Mouse (Mus musculus): Measurements from ENCODE around the gene 1700022I11Rik.

The 1700022I11Rik gene

DNA sequence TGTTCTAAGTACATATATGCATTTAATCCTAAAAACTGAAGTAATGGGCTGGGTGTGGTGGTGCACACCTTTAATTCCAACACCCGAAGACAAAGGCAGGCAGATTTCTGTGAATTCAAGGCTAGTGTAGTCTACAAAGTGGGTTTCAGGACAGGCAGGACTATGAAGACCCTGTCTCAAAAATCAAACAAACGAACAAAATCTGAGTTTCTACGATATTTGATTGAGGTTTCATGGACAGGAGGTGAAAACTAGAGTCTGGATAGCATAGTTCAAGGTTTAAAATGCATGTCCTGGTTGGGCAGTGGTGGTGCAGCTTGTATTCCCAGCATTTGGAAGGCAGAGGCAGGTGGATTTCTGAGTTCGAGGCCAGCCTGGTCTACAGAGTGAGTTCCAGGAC is at the start of gene 1700022I11Rik:
Gene 1700022I11Rik, plus strand, starts transcription at position 301 of the 400 bp plus-strand sequence.
- DNase-seq (ENCODE audit: low spot score): no peak

DNA sequence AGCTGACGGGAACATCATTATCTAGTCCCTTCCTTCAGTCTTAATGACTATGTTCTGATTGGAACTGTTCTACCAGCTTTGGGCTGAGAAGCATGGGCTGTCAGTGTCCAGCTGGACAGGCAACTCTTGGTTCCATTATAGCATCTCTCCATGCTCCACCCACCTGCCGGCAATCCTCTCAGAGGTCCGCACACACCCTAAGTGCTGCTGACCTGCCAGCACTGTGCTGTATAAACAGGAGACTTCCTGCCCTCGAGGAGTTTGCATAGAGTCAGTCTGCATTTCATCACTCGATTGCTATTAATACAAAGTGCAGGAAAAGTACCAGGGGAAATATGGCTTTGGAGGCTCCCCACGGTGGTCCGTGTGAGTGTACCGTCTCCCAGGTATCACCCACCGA is 48.7 kb upstream of the 1700022I11Rik start:
- no peak for DNase-seq (ENCODE audit: low spot score)

DNA sequence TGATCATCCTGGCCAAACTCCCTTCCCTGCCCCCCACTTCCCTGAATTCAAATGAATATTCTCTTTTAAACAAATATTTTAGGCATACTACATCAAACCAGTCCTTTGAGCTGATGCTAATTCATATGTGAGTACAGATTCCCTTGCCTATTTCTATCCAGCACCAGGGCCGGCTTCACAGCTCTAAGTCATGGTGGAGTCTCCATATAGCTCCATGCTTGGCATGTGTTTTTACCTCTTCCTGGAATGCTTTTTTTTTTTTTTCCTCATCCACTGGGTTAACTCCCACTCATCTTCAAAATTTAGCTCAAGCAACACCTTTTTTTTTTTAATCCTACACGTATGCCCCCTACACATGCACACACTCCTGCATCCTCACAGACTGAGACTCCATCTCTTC is 47.9 kb upstream of the 1700022I11Rik start:
- DNase-seq (ENCODE audit: low spot score): no peak

DNA sequence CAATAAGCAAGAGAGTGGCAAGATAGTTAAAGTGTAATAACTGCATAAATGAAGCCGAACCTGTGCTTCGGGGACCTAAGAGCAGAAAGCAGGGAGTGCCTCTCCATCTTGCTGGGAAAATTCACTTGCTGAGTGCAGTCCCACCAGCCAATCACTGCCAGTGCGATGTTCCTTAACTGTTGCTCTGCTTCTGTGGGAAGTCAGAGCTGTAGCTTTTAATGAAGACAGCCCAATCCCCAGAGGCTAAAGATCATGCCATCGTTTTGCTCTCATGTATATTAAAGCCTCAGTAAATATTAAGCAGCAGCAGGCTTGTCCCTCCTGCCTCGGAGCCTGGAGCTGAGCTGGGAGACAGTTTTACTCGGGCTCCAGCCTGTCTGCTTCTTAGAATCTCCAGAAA is 47.3 kb upstream of the 1700022I11Rik start:
- DNase-seq (ENCODE audit: low spot score): no peak

- no peak for DNase-seq (ENCODE audit: low spot score)
These were observed 46.9 kb upstream of the 1700022I11Rik start for GRCm38 (mm10) chr4:42922461-42922860.

- DNase-seq (ENCODE audit: low spot score): no peak
These were observed 45.2 kb upstream of the 1700022I11Rik start for GRCm38 (mm10) chr4:42924095-42924710.

DNA sequence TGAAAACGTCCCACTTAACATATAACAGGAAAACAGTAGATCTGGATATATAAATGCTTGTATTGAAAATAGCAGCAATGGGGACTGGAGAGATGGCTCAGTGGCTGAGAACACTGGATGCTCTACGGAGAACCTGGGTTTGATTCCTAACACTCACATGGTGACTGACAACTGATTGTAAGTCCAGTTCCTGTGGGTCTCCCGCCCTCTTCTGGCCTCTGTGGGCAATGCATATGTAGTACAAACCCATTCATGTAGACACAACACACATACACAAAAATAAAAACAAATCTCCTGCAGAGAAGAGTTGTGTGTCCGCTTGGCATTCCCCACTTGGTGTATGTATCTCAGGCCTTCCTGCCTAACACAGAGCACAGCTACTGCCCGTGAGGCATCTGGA is 41.2 kb upstream of the 1700022I11Rik start:
- no peak for DNase-seq (ENCODE audit: low spot score)

DNA sequence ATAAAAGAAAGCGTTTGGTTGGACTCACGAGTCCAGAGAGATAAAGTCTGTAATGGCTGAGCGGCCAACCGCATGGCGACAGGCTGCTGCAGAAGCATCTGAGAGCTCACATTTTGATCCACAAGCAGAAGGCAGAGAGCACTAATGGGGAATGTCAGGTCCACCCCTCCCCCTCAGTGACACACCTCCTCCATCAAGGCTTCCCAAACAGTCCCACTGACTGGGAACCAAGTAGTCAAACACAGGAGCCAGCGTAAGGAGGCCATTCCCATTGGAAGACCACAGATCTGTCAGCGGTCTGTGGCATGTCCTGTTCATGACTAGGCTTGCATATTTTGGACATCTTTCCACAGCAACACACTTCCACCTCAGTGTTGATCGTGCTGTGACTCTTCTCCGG is 40.5 kb upstream of the 1700022I11Rik start:
- DNase-seq (ENCODE audit: low spot score): no peak

- no peak for DNase-seq (ENCODE audit: low spot score)
These were observed 37.0 kb upstream of the 1700022I11Rik start for GRCm38 (mm10) chr4:42932229-42932969.

DNA sequence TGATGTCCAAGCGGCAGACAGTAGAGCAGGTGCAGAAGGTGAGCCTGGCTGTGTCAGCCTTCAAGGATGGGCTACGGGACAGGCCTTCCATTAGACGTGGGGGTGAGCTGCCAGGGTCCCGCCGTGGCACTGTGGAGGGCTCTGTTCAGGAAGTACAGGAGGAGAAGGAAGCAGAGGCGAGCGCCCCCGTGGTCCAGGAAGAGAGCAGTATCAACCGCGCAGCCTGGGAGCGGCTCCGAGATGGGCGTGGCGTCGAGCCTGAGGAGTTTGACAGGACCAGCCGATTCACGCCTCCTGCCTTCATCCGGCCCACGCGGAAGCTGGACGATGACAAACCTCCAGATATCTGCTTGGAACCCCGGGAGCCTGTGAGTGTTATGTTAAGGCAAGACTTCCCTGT is 35.8 kb upstream of the 1700022I11Rik start:
- peak; percentile 48 for DNase-seq (ENCODE audit: low spot score)

DNA sequence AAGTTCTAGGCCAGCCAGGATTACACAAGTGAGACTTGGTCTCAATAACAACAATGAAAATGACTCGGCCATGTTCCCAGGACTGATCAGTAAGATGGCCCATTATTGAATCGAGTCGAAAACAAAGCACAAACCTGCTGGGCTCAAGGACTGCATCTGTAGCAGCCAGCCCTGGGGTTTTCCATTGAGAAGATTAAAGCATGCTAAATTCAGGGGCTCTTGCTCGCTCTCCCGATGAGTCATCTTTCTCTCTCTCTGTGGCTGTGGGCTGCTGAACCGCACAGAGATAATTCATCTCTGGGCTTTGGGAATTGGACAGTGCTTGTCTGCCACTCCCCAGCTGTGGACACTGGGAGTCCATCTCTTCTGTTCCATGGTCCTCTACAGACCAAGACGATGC is 28.0 kb upstream of the 1700022I11Rik start:
- no peak for DNase-seq (ENCODE audit: low spot score)

GRCm38 (mm10) chr4:42943341-42943740 is 26.1 kb upstream of the 1700022I11Rik start:
- no peak for DNase-seq (ENCODE audit: low spot score)

DNA sequence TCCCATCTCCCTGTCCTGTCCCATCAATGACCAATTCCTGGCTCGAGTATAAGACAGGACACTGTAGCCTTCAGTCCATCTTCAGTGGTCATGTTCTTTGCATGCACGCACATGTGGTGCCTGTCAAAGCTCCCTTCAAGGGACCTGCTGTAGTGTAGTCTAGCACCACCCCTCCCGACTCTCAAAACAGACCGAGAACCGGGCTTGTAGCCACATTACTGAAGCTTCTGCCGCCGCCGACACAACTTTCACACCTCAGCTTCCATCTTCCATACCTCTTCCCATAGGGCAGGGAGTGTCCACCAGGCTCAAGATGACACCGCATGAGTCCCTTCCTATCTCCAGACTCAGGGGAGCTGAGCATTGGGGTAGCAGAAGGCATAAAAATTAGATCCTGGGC is 25.2 kb upstream of the 1700022I11Rik start:
- no peak for DNase-seq (ENCODE audit: low spot score)

DNA sequence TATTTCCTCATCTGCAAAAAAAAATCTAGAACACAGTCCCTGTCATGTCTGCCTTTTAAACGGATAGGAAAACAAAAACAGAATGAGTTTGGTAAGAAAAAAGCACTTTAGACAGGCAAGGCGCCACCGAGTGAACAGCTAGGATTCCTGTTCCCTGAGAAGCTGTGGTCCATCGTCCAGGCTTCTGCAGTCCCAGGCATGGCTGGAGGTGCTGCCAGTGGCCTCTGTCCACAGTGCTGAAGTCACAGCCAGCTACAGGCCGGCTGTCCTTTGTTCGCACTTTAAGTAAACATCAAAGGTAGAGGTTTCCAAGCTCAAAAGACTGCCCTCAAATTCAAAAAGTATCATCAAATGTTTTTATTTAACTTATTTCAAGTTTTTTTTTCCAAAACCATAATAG is 24.4 kb upstream of the 1700022I11Rik start:
- no peak for DNase-seq (ENCODE audit: low spot score)

DNA sequence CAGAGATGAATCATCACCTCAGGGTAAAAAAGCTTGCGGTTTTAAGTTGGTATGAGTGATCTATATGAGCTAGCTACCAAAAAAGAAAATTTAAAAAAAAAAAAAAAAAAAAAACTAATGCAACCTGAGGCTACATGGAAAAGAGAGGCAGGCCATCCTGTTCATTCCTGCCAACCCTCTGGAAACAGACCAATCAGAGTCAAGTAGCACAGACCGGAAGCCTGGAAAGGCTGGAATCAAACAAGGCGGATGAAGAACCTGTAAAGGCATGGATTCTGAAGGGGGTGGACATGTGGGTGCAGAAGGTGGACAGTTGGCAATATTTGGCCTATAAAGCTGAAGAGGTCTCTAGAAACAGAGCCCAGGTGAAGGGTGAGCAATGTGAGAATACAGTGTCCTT is 24.0 kb upstream of the 1700022I11Rik start:
- no peak for DNase-seq (ENCODE audit: low spot score)

- no peak for DNase-seq (ENCODE audit: low spot score)
These were observed 23.5 kb upstream of the 1700022I11Rik start for GRCm38 (mm10) chr4:42945952-42946351.

DNA sequence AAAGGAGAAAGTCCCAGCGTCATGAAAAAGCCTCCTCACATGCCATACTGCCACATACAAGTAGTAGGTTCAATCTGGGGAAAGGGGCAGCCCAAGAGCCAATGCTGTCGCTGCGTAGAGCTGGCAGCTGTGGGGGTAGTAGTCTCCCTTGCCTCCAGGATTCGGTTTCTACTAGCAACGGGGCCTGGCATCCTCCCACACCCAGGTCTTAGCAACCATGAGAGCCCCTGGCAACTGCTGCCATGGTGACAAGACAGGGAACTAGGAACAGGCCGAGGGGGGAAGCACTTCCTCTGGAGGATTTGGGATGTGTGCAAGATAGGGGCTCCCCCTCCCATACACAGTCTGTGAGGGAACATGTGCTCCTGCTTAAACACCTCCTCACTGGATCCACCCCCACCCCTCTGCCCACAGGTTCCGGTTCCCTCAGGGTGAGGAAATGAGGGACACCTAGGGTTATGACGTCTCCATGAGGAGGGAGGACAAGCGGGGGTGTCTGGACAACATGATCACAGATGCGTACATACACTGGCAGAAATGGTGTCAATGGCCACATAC is 22.6 kb upstream of the 1700022I11Rik start:
- DNase-seq (ENCODE audit: low spot score): no peak

- DNase-seq (ENCODE audit: low spot score): no peak
These were observed 20.9 kb upstream of the 1700022I11Rik start for GRCm38 (mm10) chr4:42948527-42948926.

DNA sequence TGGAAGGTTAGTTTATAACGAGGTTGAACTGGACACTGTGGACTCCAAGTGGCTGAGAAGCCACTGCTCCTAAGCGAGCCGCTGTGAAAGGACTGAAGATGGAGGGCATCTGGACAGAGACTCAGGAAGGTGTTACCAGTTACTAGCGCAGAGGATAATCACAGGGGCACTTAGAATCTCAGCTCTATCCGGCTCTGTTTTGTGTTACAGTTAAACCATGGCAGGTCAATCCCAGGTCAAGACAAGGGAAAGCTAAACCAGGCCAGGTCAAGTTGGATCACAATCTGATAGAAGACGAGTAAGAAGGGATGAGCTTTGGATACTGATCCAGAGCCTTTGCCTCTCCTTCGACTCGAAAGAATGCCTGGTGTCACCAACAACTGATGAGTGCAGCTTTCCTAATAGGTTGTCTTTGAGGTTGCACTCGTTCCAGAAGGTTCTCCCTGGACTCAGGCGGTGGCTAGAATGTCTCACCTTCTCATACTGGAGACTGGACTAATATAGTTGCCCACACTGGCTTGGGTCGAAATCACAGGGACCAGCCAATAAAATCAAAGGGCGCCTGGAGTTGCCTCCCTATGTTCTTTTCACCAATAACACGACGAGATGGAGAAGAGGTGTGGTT is 20.2 kb upstream of the 1700022I11Rik start:
- DNase-seq (ENCODE audit: low spot score): no peak

GRCm38 (mm10) chr4:42949676-42950051 is 19.7 kb upstream of the 1700022I11Rik start, which contains the start of gene Dnajb5:
Gene Dnajb5 (plus strand): TSS chr4:42949814.
- DNase-seq (ENCODE audit: low spot score): peak; percentile 95

DNA sequence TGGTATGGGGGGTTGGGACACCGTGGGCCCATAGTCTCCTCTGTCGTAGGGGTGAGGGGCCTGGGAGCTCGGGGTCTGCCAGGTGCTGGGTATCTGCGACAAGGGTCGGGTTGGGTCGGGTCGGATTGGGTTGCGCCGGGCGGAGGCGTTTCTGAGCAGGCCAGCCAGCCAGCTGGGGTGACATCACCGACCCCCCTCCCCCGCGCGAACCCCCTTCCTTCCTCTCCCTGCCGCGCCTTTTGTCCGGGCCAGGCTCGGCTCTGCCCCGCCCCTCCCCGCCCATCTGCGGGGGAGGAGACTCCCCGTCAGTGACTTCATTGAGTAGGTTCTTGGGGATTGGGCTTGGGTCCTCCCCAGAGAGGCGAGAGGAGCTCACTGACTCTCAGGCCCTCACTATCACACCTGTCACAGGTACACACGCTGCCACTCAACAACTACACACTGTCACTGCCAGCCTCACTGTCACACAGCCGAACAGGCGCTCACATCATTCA is 19.3 kb upstream of the 1700022I11Rik start:
- DNase-seq (ENCODE audit: low spot score): peak; percentile 70
